In genomic region chr5:146644499-146644898, GRCm38 (mm10) we compare ENCODE assay signal across 8 mouse cellular contexts. TPM values are rescaled to one million over a fixed set of nuclear protein-coding genes. Genes with fewer than 3 reads are reported as not detected.
DNase-seq lines count a peak whose midpoint lies in the region; ATAC-seq lines count a peak whose summit lies in the region.
"Had no signal": no experiment of that assay in that cellular context is flagged by ENCODE, and none has a peak within 500 bp of the region (broad histone marks: within the 10 kb centered on the region; RNA-seq: fewer than 3 reads in every experiment).

No protein-coding gene starts in this region.

- H3K36me3 ChIP-seq in midbrain, embryonic 10.5 days, result no peaks in the 10 kb centered on the region
- H3K36me3 ChIP-seq in midbrain, embryonic 13.5 days, result no peaks in the 10 kb centered on the region

- no peak overlapping the region for H3K9ac ChIP-seq in midbrain, embryonic 13.5 days (replicated peaks)

- no peak for ATAC-seq in midbrain, embryonic 13.5 days
- peak; percentile 81 for ATAC-seq in granulocyte monocyte progenitor cell, adult 5-6 weeks (replicated peaks; ENCODE audit: poor library complexity, severe bottlenecking)

- H3K27me3 ChIP-seq in midbrain, embryonic 10.5 days (ENCODE audit: low read depth, poor library complexity, severe bottlenecking), result no peaks in the 10 kb centered on the region
- no peaks in the 10 kb centered on the region for H3K27me3 ChIP-seq in midbrain, embryonic 13.5 days

- H3K4me2 ChIP-seq in midbrain, embryonic 13.5 days (replicated peaks), result no peak overlapping the region

- DNase-seq in midbrain, embryonic 10.5 days (ENCODE audit: low spot score), result peak; percentile 67
- DNase-seq in adrenal gland, adult 18-20 months (ENCODE audit: low spot score in 2 of 2), result peak; percentile 54
- DNase-seq in left cerebral cortex, adult 9 months (ENCODE audit: low spot score in 2 of 2), result peak; percentile 47 to 59
- DNase-seq in naive thymus-derived CD4-positive, alpha-beta T cell, adult 2 months (ENCODE audit: low read depth), result peak; percentile 41
- peak; percentile 37 for DNase-seq in yolk sac, embryonic 10.5 days (ENCODE audit: low spot score)

- H3K4me3 ChIP-seq in midbrain, embryonic 10.5 days, result no peak overlapping the region
- no peak overlapping the region for H3K4me3 ChIP-seq in midbrain, embryonic 13.5 days (replicated peaks)

- no peak overlapping the region for H3K27ac ChIP-seq in midbrain, embryonic 10.5 days (replicated peaks)
- no peak overlapping the region for H3K27ac ChIP-seq in midbrain, embryonic 13.5 days
- H3K27ac ChIP-seq: macrophage had no signal

- peaks cover 26% of the 10 kb centered on the region for H3K4me1 ChIP-seq in midbrain, embryonic 10.5 days
- H3K4me1 ChIP-seq in midbrain, embryonic 13.5 days (replicated peaks), result peaks cover 9% of the 10 kb centered on the region

- H3K9me3 ChIP-seq in midbrain, embryonic 10.5 days (replicated peaks), result no peaks in the 10 kb centered on the region
- H3K9me3 ChIP-seq in midbrain, embryonic 13.5 days, result no peaks in the 10 kb centered on the region

- WGBS in midbrain, embryonic 10.5 days, result 5% methylated on average over 4 of the region's 4 CpGs
- 6% methylated on average over 4 of the region's 4 CpGs for WGBS in midbrain, embryonic 13.5 days

RNA-seq across cellular contexts. Expression of gene Gpr12, which starts 59.5 kb away (rescaled TPM):
- polyA plus RNA-seq in midbrain, embryonic 10.5 days (2016; fragmentation: Nextera tagmentation; extraction: Ambion mirVana), result 0.12 and 0.20 TPM in 2 replicates
- polyA plus RNA-seq in midbrain, embryonic 13.5 days (2015; fragmentation: Nextera tagmentation; extraction: Ambion mirVana), result 6.7 and 6.8 TPM in 2 replicates
- total RNA-seq in adrenal gland, adult 18-20 months (2021), result under 1 TPM in 1 of 2 experiments, not detected in 1; 0.43 TPM
- not detected in 2 replicates for total RNA-seq in granulocyte monocyte progenitor cell, adult 5-6 weeks (2014; fragmentation: Nextera tagmentation)
- total RNA-seq in granulocyte monocyte progenitor cell, adult 5-6 weeks (2017), result not detected in 2 replicates
- polyA plus RNA-seq: macrophage had no signal
